Mouse (Mus musculus) embryonic facial prominence, embryonic 14.5 days (tissue): ENCODE measurements around the gene Myoz1. TPM values are rescaled to one million over a fixed set of nuclear protein-coding genes. Genes with fewer than 3 reads are reported as not detected.

ENCODE experiments used
- ATAC-seq: fragments of 200-750 bp; cut with Nextera tagmentation; 2 replicates; pipeline ENCODE4 v1.8.0; 2017; ENCODE audit warnings: low read depth, moderate number of reproducible peaks, moderate TSS enrichment
- DNase-seq: peaks from one replicate; pipeline ENCODE4 v3.0.0-alpha.2; 2015; ENCODE audit warnings: low spot score
- H3K27ac ChIP-seq: fragments of 300-500 bp; sonication (generic); replicated peaks from 2 replicates; pipeline ENCODE4 v1.5.1; 2014; ENCODE audit warnings: low read depth, mild to moderate bottlenecking, low read length, moderate library complexity
- H3K27me3 ChIP-seq: fragments of 300-500 bp; sonication (generic); replicated peaks from 2 replicates; pipeline ENCODE4 v1.6.1; 2014; ENCODE audit warnings: low read length; ENCODE audit not compliant: control insufficient read depth, insufficient read depth
- H3K36me3 ChIP-seq: fragments of 300-500 bp; sonication (generic); 2 replicates; pipeline ENCODE4 v1.6.1; 2014; ENCODE audit warnings: low read length, mixed read lengths; ENCODE audit not compliant: control insufficient read depth, insufficient read depth
- H3K4me1 ChIP-seq: fragments of 300-500 bp; sonication (generic); 2 replicates; pipeline ENCODE4 v1.6.1; 2014; ENCODE audit warnings: antibody characterized with exemption, low read length; ENCODE audit not compliant: control insufficient read depth, insufficient read depth
- H3K4me2 ChIP-seq: fragments of 300-500 bp; sonication (generic); 2 replicates; pipeline ENCODE4 v1.6.1; 2014; ENCODE audit warnings: low read depth, mild to moderate bottlenecking, low read length, moderate library complexity, mixed read lengths
- H3K4me3 ChIP-seq: fragments of 300-500 bp; sonication (generic); 2 replicates; pipeline ENCODE4 v1.5.1; 2014; ENCODE audit warnings: low read depth, mild to moderate bottlenecking, low read length
- H3K9ac ChIP-seq: fragments of 300-500 bp; sonication (generic); 2 replicates; pipeline ENCODE4 v1.6.1; 2014; ENCODE audit warnings: low read depth, mild to moderate bottlenecking, low read length, moderate library complexity, mixed read lengths
- H3K9me3 ChIP-seq: fragments of 300-500 bp; sonication (generic); 2 replicates; pipeline ENCODE4 v1.6.1; 2016; ENCODE audit warnings: low read length; ENCODE audit not compliant: control insufficient read depth
- WGBS: fragments of 180-500 bp; shearing (Covaris S2); extraction: QIAGEN DNeasy Blood & Tissue Kit; methylation state at CpG from one replicate; pipeline ENCODE4 v1.1.7; 2014; 5-methylcytosine and 5-hydroxymethylcytosine counted together
- polyA plus RNA-seq: library from polyadenylated mRNA; unstranded; fragments of >200 nt; fragmentation: Nextera tagmentation; extraction: Ambion mirVana; gene quantifications from 2 replicates; pipeline ENCODE4 v1.2.1, GENCODE M21; 2014

The Myoz1 gene
- polyA plus RNA-seq, 1 experiment from 2014 or later, result 53.2 TPM

- Histone ChIP-seq H3K27ac (no peak overlapping the region), H3K27me3 (no peaks in the 10 kb centered on the region), H3K9ac (no peak overlapping the region), H3K4me2 (no peak overlapping the region), H3K4me1 (no peaks in the 10 kb centered on the region), H3K4me3 (no peak overlapping the region), H3K9me3 (no peaks in the 10 kb centered on the region), H3K36me3 (peaks cover 99% of the 10 kb centered on the region)
- WGBS, result 87% methylated on average over 2 of the region's 2 CpGs
- ATAC-seq (no peak), DNase-seq (no peak)
Measured at GRCm38 (mm10) chr14:20681742-20682141, 25.4 kb upstream of the Myoz1 start.

DNA sequence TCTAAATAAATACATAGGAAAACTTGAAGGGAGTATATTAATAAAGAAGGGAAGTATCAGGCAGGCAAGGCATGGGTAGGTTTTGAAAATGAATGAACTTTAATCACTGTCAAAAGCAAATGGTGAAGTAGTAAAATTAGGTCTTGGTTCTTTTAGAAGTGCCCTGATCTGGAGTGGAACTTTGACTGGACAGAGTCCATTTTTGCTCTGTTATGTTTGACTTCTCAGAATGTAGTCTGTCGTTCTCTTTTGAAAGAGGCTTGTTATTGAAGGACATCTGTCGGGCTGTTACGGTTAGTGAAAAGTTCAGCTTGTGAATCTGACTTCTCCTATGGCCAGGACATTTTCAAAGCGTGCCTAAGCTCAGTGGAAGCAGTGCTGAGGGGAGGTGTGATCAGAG is 21.6 kb upstream of the Myoz1 start:
- Histone ChIP-seq H3K4me1 (peaks cover 13% of the 10 kb centered on the region; the same call in 1 of the 2 replicates), H3K27me3 (no peaks in the 10 kb centered on the region), H3K4me2 (no peak overlapping the region), H3K4me3 (no peak overlapping the region), H3K9me3 (peaks cover 2% of the 10 kb centered on the region; the same call in 1 of the 2 replicates), H3K9ac (no peak overlapping the region), H3K27ac (no peak overlapping the region), H3K36me3 (peaks cover 74% of the 10 kb centered on the region)
- DNase-seq (no peak), ATAC-seq (no peak)
- WGBS, result 93% methylated on average over 4 of the region's 4 CpGs

- Histone ChIP-seq H3K9me3 (peaks cover 3% of the 10 kb centered on the region; the same call in 1 of the 2 replicates), H3K27me3 (no peaks in the 10 kb centered on the region; the same call in 1 of the 2 replicates), H3K4me2 (peak within 1 kb of the TSS; percentile 73), H3K4me3 (peak within 1 kb of the TSS; percentile 67), H3K27ac (peak within 1 kb of the TSS; percentile 94), H3K4me1 (peaks cover 13% of the 10 kb centered on the region; the same call in 1 of the 2 replicates), H3K36me3 (peaks cover 38% of the 10 kb centered on the region), H3K9ac (peak within 1 kb of the TSS; percentile 72)
- peak; percentile 99 for DNase-seq
- peak; percentile 96 for ATAC-seq
- under 1% methylated on average over 35 of the region's 43 CpGs for WGBS
Measured at GRCm38 (mm10) chr14:20674064-20674833, 17.9 kb upstream of the Myoz1 start, which contains the start of gene Sec24c. Gene Sec24c, plus strand, starts transcription at chr14:20674308.

- peak overlapping the region; percentile 67 for H3K4me3 ChIP-seq
- H3K27me3 ChIP-seq, result peaks cover 4% of the 10 kb centered on the region
- H3K4me2 ChIP-seq, result peak overlapping the region; percentile 73
- H3K27ac ChIP-seq, result peak overlapping the region; percentile 94
- ATAC-seq, result peak; percentile 28
- H3K36me3 ChIP-seq, result peaks cover 32% of the 10 kb centered on the region
- WGBS, result 12% methylated on average over 13 of the region's 13 CpGs
- H3K9me3 ChIP-seq, result peaks cover 3% of the 10 kb centered on the region; the same call in 1 of the 2 replicates
- H3K9ac ChIP-seq, result peak overlapping the region; percentile 72
- peak; percentile 65 for DNase-seq
- H3K4me1 ChIP-seq, result peaks cover 13% of the 10 kb centered on the region; the same call in 1 of the 2 replicates
Measured at GRCm38 (mm10) chr14:20673735-20674063, 17.4 kb upstream of the Myoz1 start.

DNA sequence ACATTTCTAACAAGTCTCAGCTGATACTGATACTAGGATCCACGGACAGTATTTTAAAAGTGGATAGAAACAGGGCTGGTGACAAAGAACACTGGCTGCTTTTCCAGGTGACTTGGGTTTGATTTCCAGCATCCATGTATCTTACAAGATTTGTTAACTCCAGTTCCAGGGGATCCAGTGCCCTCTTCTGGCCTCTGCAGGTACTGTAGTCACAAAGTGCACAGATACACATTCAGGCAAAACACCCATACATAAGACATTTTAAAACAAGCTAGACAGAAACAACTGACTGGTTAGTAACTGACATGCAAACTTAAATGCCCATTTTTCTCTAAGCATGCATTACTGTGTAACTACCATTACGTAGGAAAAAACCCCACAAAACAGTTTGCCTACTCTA is 16.6 kb upstream of the Myoz1 start:
- WGBS, result 86% methylated on average over 2 of the region's 2 CpGs
- H3K27me3 ChIP-seq, result peaks cover 4% of the 10 kb centered on the region
- peaks cover 25% of the 10 kb centered on the region for H3K36me3 ChIP-seq
- ATAC-seq, result no peak
- no peak overlapping the region for H3K9ac ChIP-seq
- peaks cover 13% of the 10 kb centered on the region; the same call in 1 of the 2 replicates for H3K4me1 ChIP-seq
- H3K4me2 ChIP-seq, result peak overlapping the region; percentile 73
- H3K27ac ChIP-seq, result no peak overlapping the region
- peaks cover 3% of the 10 kb centered on the region; the same call in 1 of the 2 replicates for H3K9me3 ChIP-seq
- peak overlapping the region; percentile 67; the same call in 1 of the 2 replicates for H3K4me3 ChIP-seq
- DNase-seq, result no peak

DNA sequence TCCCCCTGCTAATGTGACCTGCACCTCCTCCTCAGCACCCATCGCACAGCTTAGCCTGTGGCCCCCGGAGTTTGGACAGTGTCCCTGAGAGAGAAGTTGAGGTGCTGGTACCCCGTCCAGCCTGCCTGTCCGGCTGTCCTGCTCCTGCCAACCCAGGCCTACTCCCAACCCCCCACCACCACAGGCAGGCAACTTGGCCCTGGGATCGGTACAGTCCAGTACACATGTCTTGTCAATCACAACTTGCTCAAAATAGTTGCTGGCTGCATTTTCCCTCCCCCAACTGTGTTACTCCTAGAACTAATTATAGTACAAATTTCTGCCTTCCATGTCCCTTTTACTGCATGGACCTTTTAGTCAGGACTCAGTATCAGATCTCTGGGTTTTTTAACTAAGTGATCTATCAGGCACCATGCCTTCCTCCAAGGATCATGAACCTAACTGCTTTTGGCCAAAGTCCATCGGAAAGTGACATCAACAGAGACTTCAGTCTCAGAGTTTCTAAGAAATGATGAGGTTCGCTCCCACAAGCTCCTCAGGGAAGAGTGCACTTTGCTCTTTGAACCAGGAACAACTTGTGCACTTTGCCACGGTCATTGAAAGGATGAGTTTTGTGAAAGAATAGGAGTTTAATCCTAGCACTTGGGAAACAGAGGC is 11.9 kb upstream of the Myoz1 start, which contains the start of gene Synpo2l:
Synpo2l (minus strand) TSS at position 201 of the 657 bp plus-strand sequence.
- Histone ChIP-seq H3K9ac (no peak within 1 kb of the TSS; the same call in 1 of the 2 replicates), H3K27me3 (peaks cover 4% of the 10 kb centered on the region), H3K36me3 (no peaks in the 10 kb centered on the region), H3K4me1 (no peaks in the 10 kb centered on the region), H3K9me3 (peaks cover 3% of the 10 kb centered on the region; the same call in 1 of the 2 replicates), H3K27ac (0 out of 2 replicates have a peak within 1 kb of the TSS, but pooled peaks have one; percentile 10), H3K4me2 (no peak within 1 kb of the TSS), H3K4me3 (no peak within 1 kb of the TSS)
- 76% methylated on average over 7 of the region's 8 CpGs for WGBS
- DNase-seq (peak; percentile 52), ATAC-seq (0 out of 2 replicates have a peak, but pooled peaks have one; percentile 7)

GRCm38 (mm10) chr14:20667469-20667868 is 11.1 kb upstream of the Myoz1 start:
- 64% methylated on average over 1 of the region's 1 CpGs for WGBS

DNA sequence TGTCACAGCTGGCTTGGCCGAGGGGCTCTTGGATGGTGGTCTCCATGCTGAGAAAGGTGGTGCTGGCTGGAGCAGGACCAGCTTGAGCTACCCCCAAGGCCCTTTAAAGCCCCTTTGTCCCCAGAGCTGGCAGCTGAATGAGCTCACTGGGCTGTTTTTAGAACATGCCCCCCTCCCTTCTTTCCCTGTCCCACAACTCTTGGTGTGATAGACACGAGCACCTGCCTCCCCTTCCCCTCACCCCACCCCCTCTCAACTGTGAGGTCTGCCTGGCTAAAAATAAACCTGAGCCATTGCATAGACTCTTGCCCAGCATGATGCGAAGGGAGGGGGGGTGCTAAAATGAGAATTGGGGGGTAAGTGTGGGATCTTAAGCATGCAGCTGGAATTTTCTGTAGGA is 8.1 kb upstream of the Myoz1 start:
- ATAC-seq (peak; percentile 17), DNase-seq (peak; percentile 75)
- H3K27me3 ChIP-seq, result peaks cover 4% of the 10 kb centered on the region
- no peaks in the 10 kb centered on the region for H3K9me3 ChIP-seq
- H3K36me3 ChIP-seq, result no peaks in the 10 kb centered on the region
- peak overlapping the region; percentile 57 for H3K9ac ChIP-seq
- H3K4me1 ChIP-seq, result 0 out of 2 replicates have a peak, but pooled peaks cover 5% of the 10 kb centered on the region
- H3K4me2 ChIP-seq, result no peak overlapping the region
- peak overlapping the region; percentile 52; the same call in 1 of the 2 replicates for H3K27ac ChIP-seq
- 0 out of 2 replicates have a peak overlapping the region, but pooled peaks have one; percentile 10 for H3K4me3 ChIP-seq
- WGBS, result 57% methylated on average over 3 of the region's 3 CpGs

More at GRCm38 (mm10) chr14:20667469-20667868, 11.1 kb upstream of the Myoz1 start:
- DNase-seq, result no peak
- Histone ChIP-seq H3K36me3 (no peaks in the 10 kb centered on the region), H3K4me3 (no peak overlapping the region), H3K4me2 (no peak overlapping the region), H3K27me3 (peaks cover 4% of the 10 kb centered on the region), H3K27ac (0 out of 2 replicates have a peak overlapping the region, but pooled peaks have one; percentile 10), H3K9me3 (no peaks in the 10 kb centered on the region), H3K9ac (no peak overlapping the region), H3K4me1 (no peaks in the 10 kb centered on the region)
- ATAC-seq, result no peak
